23 mouse cellular contexts compared by ENCODE assay signal in the genomic region with DNA sequence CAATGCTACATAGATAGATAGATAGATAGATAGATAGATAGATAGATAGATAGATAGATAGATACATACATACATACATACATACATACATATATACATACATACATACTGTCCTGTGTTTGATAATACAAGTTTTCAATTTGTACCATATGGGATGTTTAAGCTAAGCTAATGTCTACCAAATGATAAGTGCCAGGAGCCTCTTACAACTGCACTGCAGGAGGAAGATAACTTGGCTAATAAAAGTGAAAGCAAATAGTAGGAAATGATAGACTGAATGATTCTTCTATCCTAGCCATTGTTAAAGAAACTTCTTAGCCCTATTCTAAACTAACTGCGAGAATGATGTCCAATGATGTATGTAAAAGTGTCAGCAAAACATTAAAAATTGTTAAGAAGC.
"Had no signal": no experiment of that assay in that cellular context is flagged by ENCODE, and none has a peak within 500 bp of the region (broad histone marks: within the 10 kb centered on the region; RNA-seq: fewer than 3 reads in every experiment).

No protein-coding gene starts in this region.

- H3K9me3 ChIP-seq: liver, embryonic 13.5 days; liver, embryonic 15.5 days; lung, embryonic 15.5 days; midbrain, embryonic 12.5 days; neural tube, embryonic 12.5 days; stomach, embryonic 15.5 days had no signal

- H3K4me3 ChIP-seq: liver, embryonic 13.5 days; liver, embryonic 15.5 days; lung, embryonic 15.5 days; midbrain, embryonic 12.5 days; neural tube, embryonic 12.5 days; stomach, embryonic 15.5 days had no signal

- H3K9ac ChIP-seq: liver, embryonic 13.5 days; liver, embryonic 15.5 days; liver, postnatal 0 days; lung, embryonic 15.5 days; midbrain, embryonic 12.5 days; neural tube, embryonic 12.5 days; stomach, embryonic 15.5 days had no signal

- ATAC-seq: liver, postnatal 0 days; lung, postnatal 0 days; midbrain, embryonic 16.5 days had no signal

- DNase-seq: liver, embryonic 13.5 days; liver, postnatal 0 days; lung, adult 2 months; lung, postnatal 14 days; lung, postnatal 36 days; midbrain, embryonic 14.5 days; retina, postnatal 1 day; right cerebral cortex, adult 18-20 months; right cerebral cortex, postnatal 25 days; right cerebral cortex, postnatal 4 days; spleen, adult 18-20 months; thymus, adult 2 months; thymus, postnatal 25 days; thymus, postnatal 4 days had no signal

- H3K27me3 ChIP-seq: liver, embryonic 13.5 days; liver, embryonic 15.5 days; lung, embryonic 15.5 days; midbrain, embryonic 12.5 days; neural tube, embryonic 12.5 days; stomach, embryonic 15.5 days had no signal

- H3K36me3 ChIP-seq: liver, embryonic 13.5 days; liver, embryonic 15.5 days; lung, embryonic 15.5 days; midbrain, embryonic 12.5 days; neural tube, embryonic 12.5 days; stomach, embryonic 15.5 days had no signal

- H3K27ac ChIP-seq: liver, embryonic 13.5 days; liver, embryonic 15.5 days; lung, embryonic 15.5 days; macrophage; midbrain, embryonic 12.5 days; neural tube, embryonic 12.5 days; stomach, embryonic 15.5 days; stomach, postnatal 0 days had no signal

- H3K4me1 ChIP-seq: liver, embryonic 13.5 days; liver, embryonic 15.5 days; lung, embryonic 15.5 days; midbrain, embryonic 12.5 days; neural tube, embryonic 12.5 days; stomach, embryonic 15.5 days had no signal
